Mouse (Mus musculus): ENCODE measurements around the gene Idh1. TPM values are rescaled to one million over a fixed set of nuclear protein-coding genes. Genes with fewer than 3 reads are reported as not detected.
"Not testable (repeated sequence)": the region's sequence is repeated elsewhere in the genome, so short reads cannot be mapped to it uniquely, and the experiment has no call there.

The Idh1 gene
- polyA plus RNA-seq (2011; ENCODE audit: insufficient read depth, insufficient read length, low replicate concordance, missing spikeins), result 18.2 and 43.7 TPM in 2 replicates

GRCm38 (mm10) chr1:65186287-65187073 lies at the start of gene Idh1, which contains the start of gene Pikfyve:
Gene Idh1 (minus strand): TSS chr1:65186500.
Gene Pikfyve (plus strand): TSS chr1:65186683.
- Histone ChIP-seq H3K4me3 (replicated peaks; ENCODE audit: control insufficient read depth, low read depth, low read length) (peak within 1 kb of the TSS; percentile 90), H3K27ac (ENCODE audit: control insufficient read depth, insufficient read depth, low read depth, low read length, poor library complexity) (peak within 1 kb of the TSS; percentile 91), H3K4me1 (ENCODE audit: control insufficient read depth, insufficient read depth, low read length) (no peaks in the 10 kb centered on the region; the same call in 1 of the 2 replicates)
- TF ChIP-seq POLR2A (IDR thresholded peaks at IDR 0.05; ENCODE audit: borderline replicate concordance, control insufficient read depth, low read depth, low read length) (peak; percentile 94), CTCF (IDR thresholded peaks at IDR 0.05; ENCODE audit: control insufficient read depth, insufficient read depth, low read length) (no peak; the same call in 1 of the 2 replicates)
- under 1% methylated on average over 68 of the region's 71 CpGs for WGBS

GRCm38 (mm10) chr1:65230566-65230965 lies 44.3 kb upstream of the Idh1 start:
- Histone ChIP-seq H3K27ac (ENCODE audit: control insufficient read depth, insufficient read depth, low read depth, low read length, poor library complexity) (no peak overlapping the region), H3K4me1 (ENCODE audit: control insufficient read depth, insufficient read depth, low read length) (no peaks in the 10 kb centered on the region), H3K4me3 (replicated peaks; ENCODE audit: control insufficient read depth, low read depth, low read length) (no peak overlapping the region)
- WGBS, result 39% methylated on average over 1 of the region's 1 CpGs
- TF ChIP-seq CTCF (IDR thresholded peaks at IDR 0.05; ENCODE audit: control insufficient read depth, insufficient read depth, low read length) (no peak), POLR2A (IDR thresholded peaks at IDR 0.05; ENCODE audit: borderline replicate concordance, control insufficient read depth, low read depth, low read length) (no peak)

- H3K27ac ChIP-seq (ENCODE audit: control insufficient read depth, insufficient read depth, low read depth, low read length, poor library complexity); H3K4me3 ChIP-seq (replicated peaks; ENCODE audit: control insufficient read depth, low read depth, low read length); H3K4me1 ChIP-seq (ENCODE audit: control insufficient read depth, insufficient read depth, low read length): not testable (repeated sequence)
- 75% methylated on average over 3 of the region's 3 CpGs for WGBS
Observed at GRCm38 (mm10) chr1:65229768-65230167, 43.5 kb upstream of the Idh1 start.

- TF ChIP-seq CTCF (IDR thresholded peaks at IDR 0.05; ENCODE audit: control insufficient read depth, insufficient read depth, low read length) (no peak), POLR2A (IDR thresholded peaks at IDR 0.05; ENCODE audit: borderline replicate concordance, control insufficient read depth, low read depth, low read length) (no peak)
- 56% methylated on average over 2 of the region's 2 CpGs for WGBS
- Histone ChIP-seq H3K4me1 (ENCODE audit: control insufficient read depth, insufficient read depth, low read length) (no peaks in the 10 kb centered on the region), H3K27ac (ENCODE audit: control insufficient read depth, insufficient read depth, low read depth, low read length, poor library complexity) (no peak overlapping the region), H3K4me3 (replicated peaks; ENCODE audit: control insufficient read depth, low read depth, low read length) (no peak overlapping the region)
Observed at GRCm38 (mm10) chr1:65227681-65228080, 41.4 kb upstream of the Idh1 start.

- Histone ChIP-seq H3K27ac (ENCODE audit: control insufficient read depth, insufficient read depth, low read depth, low read length, poor library complexity) (no peak overlapping the region), H3K4me1 (ENCODE audit: control insufficient read depth, insufficient read depth, low read length) (no peaks in the 10 kb centered on the region), H3K4me3 (replicated peaks; ENCODE audit: control insufficient read depth, low read depth, low read length) (no peak overlapping the region)
- 95% methylated on average over 2 of the region's 2 CpGs for WGBS
- no peak for TF ChIP-seq POLR2A (IDR thresholded peaks at IDR 0.05; ENCODE audit: borderline replicate concordance, control insufficient read depth, low read depth, low read length)
- no peak for TF ChIP-seq CTCF (IDR thresholded peaks at IDR 0.05; ENCODE audit: control insufficient read depth, insufficient read depth, low read length)
Observed at GRCm38 (mm10) chr1:65223654-65224053, 37.4 kb upstream of the Idh1 start.

- H3K27ac ChIP-seq (ENCODE audit: control insufficient read depth, insufficient read depth, low read depth, low read length, poor library complexity), result no peak overlapping the region
- WGBS, result 80% methylated on average over 1 of the region's 1 CpGs
- TF ChIP-seq CTCF (IDR thresholded peaks at IDR 0.05; ENCODE audit: control insufficient read depth, insufficient read depth, low read length) (no peak), POLR2A (IDR thresholded peaks at IDR 0.05; ENCODE audit: borderline replicate concordance, control insufficient read depth, low read depth, low read length) (no peak)
- no peak overlapping the region for H3K4me3 ChIP-seq (replicated peaks; ENCODE audit: control insufficient read depth, low read depth, low read length)
- H3K4me1 ChIP-seq (ENCODE audit: control insufficient read depth, insufficient read depth, low read length), result no peaks in the 10 kb centered on the region
Observed at GRCm38 (mm10) chr1:65217972-65218371, 31.7 kb upstream of the Idh1 start.

GRCm38 (mm10) chr1:65217567-65217966 lies 31.3 kb upstream of the Idh1 start:
- Histone ChIP-seq H3K27ac (ENCODE audit: control insufficient read depth, insufficient read depth, low read depth, low read length, poor library complexity) (no peak overlapping the region), H3K4me3 (replicated peaks; ENCODE audit: control insufficient read depth, low read depth, low read length) (no peak overlapping the region), H3K4me1 (ENCODE audit: control insufficient read depth, insufficient read depth, low read length) (no peaks in the 10 kb centered on the region)
- no peak for TF ChIP-seq POLR2A (IDR thresholded peaks at IDR 0.05; ENCODE audit: borderline replicate concordance, control insufficient read depth, low read depth, low read length)
- TF ChIP-seq CTCF (IDR thresholded peaks at IDR 0.05; ENCODE audit: control insufficient read depth, insufficient read depth, low read length), result no peak
- 85% methylated on average over 2 of the region's 2 CpGs for WGBS

GRCm38 (mm10) chr1:65213214-65213613 lies 26.9 kb upstream of the Idh1 start:
- WGBS, result 64% methylated on average over 2 of the region's 2 CpGs
- Histone ChIP-seq H3K4me3 (replicated peaks; ENCODE audit: control insufficient read depth, low read depth, low read length) (no peak overlapping the region), H3K27ac (ENCODE audit: control insufficient read depth, insufficient read depth, low read depth, low read length, poor library complexity) (no peak overlapping the region), H3K4me1 (ENCODE audit: control insufficient read depth, insufficient read depth, low read length) (no peaks in the 10 kb centered on the region)
- TF ChIP-seq CTCF (IDR thresholded peaks at IDR 0.05; ENCODE audit: control insufficient read depth, insufficient read depth, low read length), result no peak
- no peak for TF ChIP-seq POLR2A (IDR thresholded peaks at IDR 0.05; ENCODE audit: borderline replicate concordance, control insufficient read depth, low read depth, low read length)
